Mouse (Mus musculus) heart, embryonic 16.5 days (tissue): Measurements from ENCODE around the gene Kalrn. TPM values are rescaled to one million over a fixed set of nuclear protein-coding genes. Genes with fewer than 3 reads are reported as not detected.

Source experiments
- ATAC-seq: fragments of 200-750 bp; cut with Nextera tagmentation; replicated peaks from 2 replicates; pipeline ENCODE4 v1.8.0; 2017; ENCODE audit warnings: moderate number of reproducible peaks; ENCODE audit not compliant: insufficient read depth, low FRiP score; ENCODE audit errors: extremely low read depth
- H3K27ac ChIP-seq: fragments of 300-500 bp; sonication (generic); 2 replicates; pipeline ENCODE4 v1.5.1; 2014; ENCODE audit warnings: mild to moderate bottlenecking, low read length, control low read depth, moderate library complexity
- H3K27me3 ChIP-seq: fragments of 300-500 bp; sonication (generic); 2 replicates; pipeline ENCODE4 v1.6.1; 2014; ENCODE audit warnings: low read length, mixed read lengths; ENCODE audit not compliant: control insufficient read depth, insufficient read depth
- H3K36me3 ChIP-seq: fragments of 300-500 bp; sonication (generic); 2 replicates; pipeline ENCODE4 v1.6.1; 2014; ENCODE audit not compliant: control insufficient read depth, insufficient read depth
- H3K4me1 ChIP-seq: fragments of 300-500 bp; sonication (generic); 2 replicates; pipeline ENCODE4 v1.6.1; 2014; ENCODE audit warnings: low read length, mixed read lengths; ENCODE audit not compliant: control insufficient read depth, insufficient read depth
- H3K4me2 ChIP-seq: fragments of 300-500 bp; sonication (generic); 2 replicates; pipeline ENCODE4 v1.6.1; 2014; ENCODE audit warnings: low read depth, mild to moderate bottlenecking, control low read depth, low read length
- H3K4me3 ChIP-seq: fragments of 300-500 bp; sonication (generic); 2 replicates; pipeline ENCODE4 v1.5.1; 2014; ENCODE audit warnings: mild to moderate bottlenecking, control low read depth, low read length
- H3K9ac ChIP-seq: fragments of 300-500 bp; sonication (generic); 2 replicates; pipeline ENCODE4 v1.6.1; 2014; ENCODE audit warnings: low read length, control low read depth
- H3K9me3 ChIP-seq: fragments of 300-500 bp; sonication (generic); replicated peaks from 2 replicates; pipeline ENCODE4 v1.6.1; 2016; ENCODE audit warnings: low read length; ENCODE audit not compliant: control insufficient read depth
- WGBS: fragments of 180-500 bp; shearing (Covaris S2); extraction: QIAGEN DNeasy Blood & Tissue Kit; methylation state at CpG from one replicate; pipeline ENCODE4 v1.1.7; 2014; 5-methylcytosine and 5-hydroxymethylcytosine counted together
- polyA plus RNA-seq: library from polyadenylated mRNA; unstranded; fragments of >200 nt; fragmentation: Nextera tagmentation; extraction: Ambion mirVana; gene quantifications from 2 replicates; pipeline ENCODE4 v1.2.1, GENCODE M21; 2015

Gene Kalrn
- polyA plus RNA-seq, 1 experiment from 2014 or later: 30.2 TPM

- Histone ChIP-seq H3K9me3 (no peaks in the 10 kb centered on the region), H3K9ac (no peak overlapping the region), H3K27me3 (no peaks in the 10 kb centered on the region), H3K4me3 (no peak overlapping the region), H3K4me1 (no peaks in the 10 kb centered on the region), H3K36me3 (no peaks in the 10 kb centered on the region), H3K4me2 (no peak overlapping the region), H3K27ac (no peak overlapping the region)
- ATAC-seq: no peak
- WGBS: 34% methylated on average over 2 of the region's 2 CpGs
Measured at GRCm38 (mm10) chr16:34592696-34593095, 19.4 kb upstream of the Kalrn start.

GRCm38 (mm10) chr16:34591934-34592333 lies 18.6 kb upstream of the Kalrn start:
- Histone ChIP-seq H3K4me1 (no peaks in the 10 kb centered on the region), H3K27me3 (no peaks in the 10 kb centered on the region), H3K9me3 (no peaks in the 10 kb centered on the region), H3K9ac (no peak overlapping the region), H3K36me3 (no peaks in the 10 kb centered on the region), H3K27ac (no peak overlapping the region), H3K4me2 (no peak overlapping the region), H3K4me3 (no peak overlapping the region)
- no peak for ATAC-seq
- WGBS: 89% methylated on average over 1 of the region's 1 CpGs

DNA sequence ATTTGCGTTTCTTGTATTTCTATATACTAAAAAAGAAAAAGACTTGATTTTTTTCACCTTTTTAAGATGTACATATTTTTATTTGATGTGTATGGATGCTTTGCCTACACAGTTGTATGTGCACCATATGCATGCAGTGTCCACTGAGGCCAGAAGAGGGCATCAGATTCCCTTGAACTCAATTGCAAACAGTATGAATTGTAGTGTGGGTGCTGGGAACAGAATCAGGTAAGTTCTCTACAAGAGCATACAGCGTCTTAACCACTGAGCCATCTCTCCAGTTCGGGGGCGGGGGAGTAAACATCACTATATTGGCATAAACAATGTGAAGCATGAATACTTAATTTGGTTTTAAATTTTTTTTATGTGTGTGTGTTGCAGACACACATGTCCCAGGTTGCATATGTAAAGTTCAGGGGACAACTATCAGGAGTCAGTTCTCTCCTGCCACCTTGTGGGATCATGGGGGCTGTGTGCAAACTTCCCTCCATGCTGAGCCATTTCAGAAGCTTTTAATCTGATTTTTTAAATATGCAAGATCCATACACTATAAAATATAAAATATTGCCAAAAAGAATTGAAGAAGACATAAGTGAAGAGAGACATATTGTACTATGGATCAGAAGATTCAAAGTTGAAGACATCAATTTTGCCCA lies 6.5 kb upstream of the Kalrn start:
- Histone ChIP-seq H3K4me1 (no peaks in the 10 kb centered on the region), H3K36me3 (no peaks in the 10 kb centered on the region), H3K9me3 (peaks cover 3% of the 10 kb centered on the region), H3K4me3 (no peak overlapping the region), H3K4me2 (no peak overlapping the region), H3K27ac (no peak overlapping the region), H3K27me3 (no peaks in the 10 kb centered on the region), H3K9ac (no peak overlapping the region)
- 94% methylated on average over 4 of the region's 4 CpGs for WGBS
- ATAC-seq: no peak

- WGBS: 2% methylated on average over 37 of the region's 42 CpGs
- Histone ChIP-seq H3K9me3 (no peaks in the 10 kb centered on the region; the same call in 1 of the 2 replicates), H3K27me3 (peaks cover 7% of the 10 kb centered on the region), H3K27ac (peak overlapping the region; percentile 80), H3K4me2 (peak overlapping the region; percentile 70), H3K36me3 (no peaks in the 10 kb centered on the region), H3K4me1 (peaks cover 6% of the 10 kb centered on the region), H3K4me3 (peak overlapping the region; percentile 86), H3K9ac (peak overlapping the region; percentile 93)
- ATAC-seq: peak; percentile 72
Measured at GRCm38 (mm10) chr16:34573856-34574491, 642 bp upstream of the Kalrn start.

GRCm38 (mm10) chr16:34572406-34573150 lies 754 bp downstream of the Kalrn start:
- under 1% methylated on average over 60 of the region's 61 CpGs for WGBS
- H3K27ac ChIP-seq: no peak overlapping the region; the same call in 1 of the 2 replicates
- H3K4me1 ChIP-seq: peaks cover 6% of the 10 kb centered on the region
- H3K9ac ChIP-seq: peak overlapping the region; percentile 93
- no peaks in the 10 kb centered on the region for H3K36me3 ChIP-seq
- peaks cover 7% of the 10 kb centered on the region for H3K27me3 ChIP-seq
- peak overlapping the region; percentile 86 for H3K4me3 ChIP-seq
- no peaks in the 10 kb centered on the region; the same call in 1 of the 2 replicates for H3K9me3 ChIP-seq
- H3K4me2 ChIP-seq: peak overlapping the region; percentile 70
- no peak for ATAC-seq

DNA sequence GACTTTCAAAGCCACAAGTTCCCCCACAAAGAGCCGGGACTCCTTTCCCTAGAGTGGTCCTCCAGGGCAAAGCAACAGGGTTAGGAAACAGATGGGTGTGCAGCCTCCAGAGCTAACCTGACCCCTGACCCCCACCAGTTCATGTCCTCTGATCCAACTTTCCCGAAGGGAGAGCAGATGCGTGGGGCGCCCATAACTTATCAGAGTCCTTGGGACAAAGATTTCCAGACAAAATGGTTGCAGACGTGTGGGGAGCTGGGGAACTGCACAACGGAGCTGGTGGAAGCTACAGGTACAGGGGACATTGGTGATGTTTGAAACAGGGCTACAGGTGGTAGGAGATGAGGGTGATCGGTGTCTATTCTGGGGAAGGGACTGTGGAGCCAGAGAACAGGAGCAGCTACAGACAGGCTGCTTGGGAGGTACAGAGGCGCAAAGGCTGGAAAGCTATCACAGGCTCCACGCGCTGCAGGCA lies 1.4 kb downstream of the Kalrn start:
- Histone ChIP-seq H3K4me1 (peaks cover 6% of the 10 kb centered on the region), H3K9me3 (no peaks in the 10 kb centered on the region; the same call in 1 of the 2 replicates), H3K4me2 (peak overlapping the region; percentile 70), H3K27ac (no peak overlapping the region), H3K4me3 (peak overlapping the region; percentile 86), H3K36me3 (no peaks in the 10 kb centered on the region), H3K27me3 (peaks cover 7% of the 10 kb centered on the region), H3K9ac (peak overlapping the region; percentile 93)
- WGBS: 5% methylated on average over 10 of the region's 10 CpGs
- no peak for ATAC-seq

DNA sequence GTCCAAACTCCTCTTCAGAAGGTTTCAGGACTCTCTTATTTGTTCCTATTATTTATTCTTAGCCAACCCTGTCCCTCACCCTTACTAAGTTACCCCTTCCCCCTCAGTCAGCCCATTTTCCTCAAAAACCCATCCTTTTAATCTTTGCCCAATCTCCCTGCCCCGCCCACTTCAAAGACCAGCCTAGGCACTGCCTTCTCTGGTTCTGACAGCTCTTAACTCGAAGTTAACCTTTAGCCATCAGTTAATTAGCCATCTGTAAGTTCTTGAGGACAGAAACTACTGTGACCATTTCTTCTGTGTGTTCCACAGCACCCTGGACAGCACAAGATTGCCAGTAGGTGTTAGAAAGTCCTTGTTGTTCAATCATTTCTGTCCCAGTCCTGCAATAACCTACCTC lies 3.4 kb downstream of the Kalrn start:
- Histone ChIP-seq H3K9me3 (no peaks in the 10 kb centered on the region), H3K9ac (no peak overlapping the region), H3K36me3 (no peaks in the 10 kb centered on the region), H3K4me2 (no peak overlapping the region), H3K27me3 (peaks cover 7% of the 10 kb centered on the region), H3K4me3 (no peak overlapping the region), H3K4me1 (peaks cover 6% of the 10 kb centered on the region), H3K27ac (no peak overlapping the region)
- WGBS: 49% methylated on average over 2 of the region's 2 CpGs
- ATAC-seq: no peak

DNA sequence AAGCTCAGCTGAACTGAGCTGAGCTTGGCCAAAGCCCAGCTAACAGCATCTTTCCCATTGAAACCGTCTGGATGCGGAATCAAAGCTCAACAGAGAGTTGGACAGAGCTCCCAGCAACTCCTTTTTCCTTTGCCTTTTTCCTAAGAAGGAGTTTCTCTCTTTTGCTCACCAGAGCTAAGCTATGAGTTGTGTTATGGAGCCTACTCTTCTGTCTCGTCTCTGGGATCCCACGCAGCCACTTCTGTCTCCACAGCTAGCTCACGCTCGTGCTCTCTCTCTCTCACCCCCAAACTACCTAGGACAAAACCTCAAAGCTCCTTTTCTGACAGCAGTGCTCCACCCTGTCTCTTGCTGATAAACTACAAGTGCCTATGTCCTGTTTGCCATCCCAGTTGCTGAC lies 4.5 kb downstream of the Kalrn start:
- H3K27me3 ChIP-seq: peaks cover 7% of the 10 kb centered on the region
- peaks cover 6% of the 10 kb centered on the region for H3K4me1 ChIP-seq
- H3K36me3 ChIP-seq: no peaks in the 10 kb centered on the region
- no peak overlapping the region for H3K4me3 ChIP-seq
- ATAC-seq: no peak
- H3K9ac ChIP-seq: no peak overlapping the region
- H3K27ac ChIP-seq: no peak overlapping the region
- H3K4me2 ChIP-seq: no peak overlapping the region
- 72% methylated on average over 6 of the region's 6 CpGs for WGBS
- no peaks in the 10 kb centered on the region for H3K9me3 ChIP-seq
